Mouse (Mus musculus) heart, postnatal 0 days (tissue): Measurements from ENCODE around the gene Stx1b. TPM values are rescaled to one million over a fixed set of nuclear protein-coding genes. Genes with fewer than 3 reads are reported as not detected.
"Not testable (repeated sequence)": the region's sequence is repeated elsewhere in the genome, so short reads cannot be mapped to it uniquely, and the experiment has no call there.

Experiments used
- ATAC-seq: fragments of 200-750 bp; cut with Nextera tagmentation; 2 replicates; pipeline ENCODE4 v1.8.0; 2017; ENCODE audit warnings: low read depth, moderate number of reproducible peaks, moderate library complexity; ENCODE audit not compliant: insufficient read depth
- DNase-seq: peaks from one replicate; pipeline ENCODE4 v3.0.0-alpha.2; 2016; ENCODE audit warnings: low spot score
- H3K27ac ChIP-seq: fragments of 300-500 bp; sonication (generic); 2 replicates; pipeline ENCODE4 v1.5.1; 2014; ENCODE audit warnings: low read depth, mild to moderate bottlenecking
- H3K27me3 ChIP-seq: fragments of 300-500 bp; sonication (generic); 2 replicates; pipeline ENCODE4 v1.6.1; 2014; ENCODE audit warnings: low read length, mixed read lengths; ENCODE audit not compliant: control insufficient read depth, insufficient read depth
- H3K36me3 ChIP-seq: fragments of 300-500 bp; sonication (generic); replicated peaks from 2 replicates; pipeline ENCODE4 v1.6.1; 2014; ENCODE audit warnings: low read length, mixed read lengths; ENCODE audit not compliant: control insufficient read depth, insufficient read depth
- H3K4me1 ChIP-seq: fragments of 300-500 bp; sonication (generic); 2 replicates; pipeline ENCODE4 v1.6.1; 2014; ENCODE audit warnings: antibody characterized with exemption; ENCODE audit not compliant: control insufficient read depth, insufficient read depth
- H3K4me2 ChIP-seq: fragments of 300-500 bp; sonication (generic); 2 replicates; pipeline ENCODE4 v1.6.1; 2014; ENCODE audit warnings: low read depth, mild to moderate bottlenecking, low read length, moderate library complexity
- H3K4me3 ChIP-seq: fragments of 300-500 bp; sonication (generic); 2 replicates; pipeline ENCODE4 v1.5.1; 2014; ENCODE audit warnings: low read depth, low read length
- H3K9ac ChIP-seq: fragments of 300-500 bp; sonication (generic); replicated peaks from 2 replicates; pipeline ENCODE4 v1.6.1; 2014; ENCODE audit warnings: low read depth, low read length, mixed read lengths
- H3K9me3 ChIP-seq: fragments of 300-500 bp; sonication (generic); replicated peaks from 2 replicates; pipeline ENCODE4 v1.6.1; 2016; ENCODE audit warnings: low read length; ENCODE audit not compliant: control insufficient read depth
- CTCF ChIP-seq: IDR thresholded peaks from 2 replicates; pipeline ENCODE4 v1.5.1; 2016; ENCODE audit warnings: antibody characterized with exemption, control low read depth, low read depth
- EP300 ChIP-seq: IDR thresholded peaks from 2 replicates; pipeline ENCODE4 v1.6.1; 2016; ENCODE audit warnings: antibody characterized with exemption, low read depth
- WGBS: fragments of 180-500 bp; shearing (Covaris S2); extraction: QIAGEN DNeasy Blood & Tissue Kit; methylation state at CpG from one replicate; pipeline ENCODE4 v1.1.7; 2014; 5-methylcytosine and 5-hydroxymethylcytosine counted together
- polyA plus RNA-seq: library from polyadenylated mRNA; unstranded; fragments of >200 nt; fragmentation: Nextera tagmentation; extraction: Ambion mirVana; gene quantifications from 2 replicates; pipeline ENCODE4 v1.2.1, GENCODE M21; 2015
- total RNA-seq: library from RNA; depleted of rRNA; stranded (reverse); fragments of >200 nt; gene quantifications from 2 replicates; pipeline ENCODE4 v1.2.3, GENCODE M21; 2014; ENCODE audit warnings: low replicate concordance

The Stx1b gene
- total and polyA plus RNA-seq, 2 experiments from 2014 or later = 0.15 to 0.51 TPM

- no peak for TF ChIP-seq CTCF
- no peak for TF ChIP-seq EP300
- Histone ChIP-seq H3K27ac (peak overlapping the region; percentile 91), H3K36me3 (peaks cover 24% of the 10 kb centered on the region), H3K9me3 (no peaks in the 10 kb centered on the region), H3K4me1 (peaks cover 5% of the 10 kb centered on the region), H3K4me3 (peak overlapping the region; percentile 86), H3K4me2 (peak overlapping the region; percentile 96), H3K9ac (peak overlapping the region; percentile 73), H3K27me3 (no peaks in the 10 kb centered on the region)
- WGBS = 4% methylated on average over 15 of the region's 15 CpGs
- DNase-seq = no peak
- ATAC-seq = peak; percentile 19
Measured at GRCm38 (mm10) chr7:127840886-127841285, 16.5 kb upstream of the Stx1b start.

GRCm38 (mm10) chr7:127840031-127840430, 15.7 kb upstream of the Stx1b start:
- not testable (repeated sequence) for H3K27ac ChIP-seq, H3K4me3 ChIP-seq, ATAC-seq, H3K9ac ChIP-seq, H3K4me1 ChIP-seq, H3K27me3 ChIP-seq, H3K9me3 ChIP-seq, H3K4me2 ChIP-seq, DNase-seq
- 87% methylated on average over 2 of the region's 2 CpGs for WGBS
- H3K36me3 ChIP-seq = peaks cover 18% of the 10 kb centered on the region

- H3K4me1 ChIP-seq, H3K36me3 ChIP-seq, H3K4me3 ChIP-seq, H3K27ac ChIP-seq, H3K4me2 ChIP-seq, H3K9me3 ChIP-seq, ATAC-seq, H3K27me3 ChIP-seq, H3K9ac ChIP-seq, DNase-seq: not testable (repeated sequence)
- 72% methylated on average over 4 of the region's 4 CpGs for WGBS
Measured at GRCm38 (mm10) chr7:127837878-127838277, 13.5 kb upstream of the Stx1b start.

GRCm38 (mm10) chr7:127837473-127837872, 13.1 kb upstream of the Stx1b start:
- Histone ChIP-seq H3K4me1 (peaks cover 5% of the 10 kb centered on the region), H3K4me3 (no peak overlapping the region), H3K36me3 (no peaks in the 10 kb centered on the region), H3K27ac (no peak overlapping the region), H3K9ac (no peak overlapping the region), H3K4me2 (no peak overlapping the region), H3K9me3 (no peaks in the 10 kb centered on the region), H3K27me3 (no peaks in the 10 kb centered on the region)
- WGBS = 85% methylated on average over 5 of the region's 5 CpGs
- no peak for TF ChIP-seq EP300
- TF ChIP-seq CTCF = no peak
- ATAC-seq (no peak), DNase-seq (no peak)

GRCm38 (mm10) chr7:127835550-127835949, 11.2 kb upstream of the Stx1b start:
- Histone ChIP-seq H3K4me1 (no peaks in the 10 kb centered on the region), H3K36me3 (no peaks in the 10 kb centered on the region), H3K9me3 (no peaks in the 10 kb centered on the region), H3K27ac (no peak overlapping the region), H3K27me3 (no peaks in the 10 kb centered on the region), H3K4me2 (no peak overlapping the region), H3K4me3 (no peak overlapping the region), H3K9ac (no peak overlapping the region)
- 78% methylated on average over 2 of the region's 2 CpGs for WGBS
- no peak for DNase-seq
- no peak for TF ChIP-seq EP300
- TF ChIP-seq CTCF = no peak
- no peak for ATAC-seq
